Mouse (Mus musculus) MEL (cell line): Measurements from ENCODE around the gene Gatb. TPM values are rescaled to one million over a fixed set of nuclear protein-coding genes. Genes with fewer than 3 reads are reported as not detected.

Experiments
- DNase-seq: peaks from one replicate; pipeline ENCODE4 v3.0.0; 2011; ENCODE audit warnings: low read depth, low spot score
- H3K27ac ChIP-seq: 2 replicates; pipeline ENCODE4 v1.5.1; 2012; ENCODE audit warnings: low read depth, mild to moderate bottlenecking, control low read depth, low read length, moderate library complexity; ENCODE audit not compliant: control insufficient read depth
- H3K27me3 ChIP-seq, 2 experiments: fragments of 150-350 bp in 1 of 2; sonication (generic) in 1 of 2; 2 replicates each; pipeline ENCODE4 v1.6.1; 2012; ENCODE audit warnings: low read length in 2 of 2, mild to moderate bottlenecking in 2 of 2, improper control_type of control experiment in 1 of 2, moderate library complexity in 1 of 2; ENCODE audit not compliant: insufficient read depth in 2 of 2, control insufficient read depth in 1 of 2
- H3K36me3 ChIP-seq, 2 experiments: 2 replicates each; pipeline ENCODE4 v1.6.1; 2012 to 2014; ENCODE audit warnings: low read length in 2 of 2, improper control_type of control experiment in 1 of 2, inconsistent platforms in 1 of 2, mild to moderate bottlenecking in 1 of 2; ENCODE audit not compliant: insufficient read depth in 2 of 2, control insufficient read depth in 1 of 2
- H3K4me1 ChIP-seq, 2 experiments: fragments of 150-350 bp in 1 of 2; sonication (generic) in 1 of 2; 2 replicates each; pipeline ENCODE4 v1.6.1; 2012; ENCODE audit warnings: low read length in 2 of 2, improper control_type of control experiment in 1 of 2, mild to moderate bottlenecking in 1 of 2; ENCODE audit not compliant: insufficient read depth in 2 of 2, control insufficient read depth in 1 of 2
- H3K4me3 ChIP-seq, 2 experiments: fragments of 150-350 bp in 1 of 2; sonication (generic) in 1 of 2; 2 replicates each; pipeline ENCODE4 v1.5.1; 2012; ENCODE audit warnings: low read depth in 2 of 2, low read length in 2 of 2, mild to moderate bottlenecking in 2 of 2, moderate library complexity in 2 of 2, control low read depth in 1 of 2, improper control_type of control experiment in 1 of 2; ENCODE audit not compliant: control insufficient read depth in 1 of 2, insufficient read depth in 1 of 2
- H3K79me2 ChIP-seq: 2 replicates; pipeline ENCODE4 v1.6.1; 2012; ENCODE audit warnings: mild to moderate bottlenecking, low read length, moderate library complexity; ENCODE audit not compliant: control insufficient read depth, poor library complexity, insufficient read depth
- H3K9ac ChIP-seq: 2 replicates; pipeline ENCODE4 v1.6.1; 2012; ENCODE audit warnings: low read depth, mild to moderate bottlenecking, control low read depth, low read length, moderate library complexity; ENCODE audit not compliant: control insufficient read depth, poor library complexity, severe bottlenecking
- H3K9me3 ChIP-seq: fragments of 150-350 bp; sonication (generic); replicated peaks from 2 replicates; pipeline ENCODE4 v1.6.1; 2012; ENCODE audit warnings: mild to moderate bottlenecking, low read length, improper control_type of control experiment, moderate library complexity; ENCODE audit not compliant: insufficient read depth
- CTCF ChIP-seq, 3 experiments: IDR thresholded peaks in 2 of 3; conservative IDR thresholded peaks in 1 of 3; 2 replicates each; pipeline ENCODE4 v1.5.1; 2011 to 2012; ENCODE audit warnings: low read length in 3 of 3, low read depth in 2 of 3, mild to moderate bottlenecking in 2 of 3, improper control_type of control experiment in 1 of 3, inconsistent platforms in 1 of 3, mixed read lengths in 1 of 3, moderate library complexity in 1 of 3; ENCODE audit not compliant: control insufficient read depth in 1 of 3, insufficient read depth in 1 of 3, poor library complexity in 1 of 3, severe bottlenecking in 1 of 3
- E2F4 ChIP-seq: IDR thresholded peaks from 2 replicates; pipeline ENCODE4 v1.6.1; 2011; ENCODE audit warnings: low read depth, low read length, improper control_type of control experiment, borderline replicate concordance
- EP300 ChIP-seq, 2 experiments: IDR thresholded peaks; 2 replicates each; pipeline ENCODE4 v1.6.1; 2011; ENCODE audit warnings: improper control_type of control experiment in 2 of 2, low read length in 2 of 2, low read depth in 1 of 2, mild to moderate bottlenecking in 1 of 2
- GATA1 ChIP-seq: IDR thresholded peaks from 2 replicates; pipeline ENCODE4 v1.6.1; 2011; ENCODE audit warnings: low read depth, low read length, improper control_type of control experiment
- HCFC1 ChIP-seq: IDR thresholded peaks from 2 replicates; pipeline ENCODE4 v1.6.1; 2012; ENCODE audit warnings: low read depth, mild to moderate bottlenecking, inconsistent platforms, low read length, improper control_type of control experiment, moderate library complexity
- MAFK ChIP-seq: IDR thresholded peaks from 2 replicates; pipeline ENCODE4 v1.6.1; 2011; ENCODE audit warnings: low read depth, mild to moderate bottlenecking, low read length, improper control_type of control experiment, borderline replicate concordance
- MEF2A ChIP-seq: IDR thresholded peaks from 2 replicates; pipeline ENCODE4 v1.6.1; 2014; ENCODE audit warnings: low read depth, mild to moderate bottlenecking, inconsistent platforms, low read length, improper control_type of control experiment; ENCODE audit not compliant: poor library complexity, insufficient replicate concordance, severe bottlenecking; ENCODE audit errors: extremely low read depth
- MYB ChIP-seq: IDR thresholded peaks from 2 replicates; pipeline ENCODE4 v1.6.1; 2011; ENCODE audit warnings: mild to moderate bottlenecking, low read depth, low read length, improper control_type of control experiment
- NELFE ChIP-seq: IDR thresholded peaks from 2 replicates; pipeline ENCODE4 v1.6.1; 2011; ENCODE audit warnings: low read depth, low read length, improper control_type of control experiment
- POLR2AphosphoS5 ChIP-seq: IDR thresholded peaks from 2 replicates; pipeline ENCODE4 v1.6.1; 2012; ENCODE audit warnings: low read depth, borderline replicate concordance, mild to moderate bottlenecking, inconsistent platforms, low read length, moderate library complexity, mixed read lengths
- RCOR1 ChIP-seq: IDR thresholded peaks from 2 replicates; pipeline ENCODE4 v1.6.1; 2012; ENCODE audit warnings: low read depth, mild to moderate bottlenecking, inconsistent platforms, low read length, improper control_type of control experiment
- SIN3A ChIP-seq: IDR thresholded peaks from 2 replicates; pipeline ENCODE4 v1.6.1; 2012; ENCODE audit warnings: low read length, improper control_type of control experiment, inconsistent platforms
- SMC3 ChIP-seq: IDR thresholded peaks from 2 replicates; pipeline ENCODE4 v1.6.1; 2011; ENCODE audit warnings: low read depth, low read length, improper control_type of control experiment
- USF1 ChIP-seq: IDR thresholded peaks from 2 replicates; pipeline ENCODE4 v1.6.1; 2014; ENCODE audit warnings: low read depth, mild to moderate bottlenecking, inconsistent platforms, low read length, improper control_type of control experiment, moderate library complexity
- USF2 ChIP-seq, 2 experiments: IDR thresholded peaks; 2 replicates each; pipeline ENCODE4 v1.6.1; 2011 to 2012; ENCODE audit warnings: improper control_type of control experiment in 2 of 2, low read length in 2 of 2, borderline replicate concordance in 1 of 2, inconsistent platforms in 1 of 2, low read depth in 1 of 2, mild to moderate bottlenecking in 1 of 2; ENCODE audit not compliant: insufficient read depth in 1 of 2
- ZC3H11A ChIP-seq: IDR thresholded peaks from 2 replicates; pipeline ENCODE4 v1.6.1; 2012; ENCODE audit warnings: low read depth, mild to moderate bottlenecking, inconsistent platforms, low read length, improper control_type of control experiment
- ZKSCAN1 ChIP-seq: IDR thresholded peaks from 2 replicates; pipeline ENCODE4 v1.6.1; 2012; ENCODE audit warnings: low read depth, mild to moderate bottlenecking, inconsistent platforms, low read length, improper control_type of control experiment, moderate library complexity
- polyA plus RNA-seq, 2 experiments: library from polyadenylated mRNA; stranded (reverse) in 1 of 2; unstranded in 1 of 2; fragments of >175 nt in 1 of 2; fragments of >200 nt in 1 of 2; gene quantifications; 2 replicates each; pipeline versions ENCODE4 v1.2.1 to v1.2.4; 2012; ENCODE audit warnings: low replicate concordance in 2 of 2, low read depth in 1 of 2; ENCODE audit not compliant: insufficient read length in 2 of 2, insufficient read depth in 1 of 2, missing spikeins in 1 of 2
- total RNA-seq: library from RNA; depleted of rRNA; stranded (reverse); fragments of 300-350 nt; gene quantifications from 2 replicates; pipeline ENCODE4 v1.2.3, GENCODE M21; 2012

Gene Gatb
- total and polyA plus RNA-seq, 3 experiments, result 9.1 to 16.8 TPM; not detected in 1

GRCm38 (mm10) chr3:85652727-85653665, 79.1 kb downstream of the Gatb start:
- H3K9me3 ChIP-seq, result no peaks in the 10 kb centered on the region
- no peak overlapping the region for H3K4me3 ChIP-seq
- H3K4me1 ChIP-seq, result peaks cover 3 to 23% of the 10 kb centered on the region in 2 experiments
- no peak overlapping the region for H3K9ac ChIP-seq
- no peaks in the 10 kb centered on the region for H3K27me3 ChIP-seq
- TF ChIP-seq RCOR1 (peak; percentile 29; the same call in 1 of the 2 replicates), MEF2A (no peak), EP300 (IDR thresholded peaks at IDR 0.05; ENCODE audit: low read depth in 1 of 2, low read length in 2 of 2) (0 out of 4 replicates have a peak, but pooled peaks of 1 of the 2 experiments have one; percentile 20), SIN3A (no peak), GATA1 (peak; percentile 40), ZKSCAN1 (no peak), MYB (no peak), NELFE (no peak), USF2 (IDR thresholded peaks at IDR 0.05; ENCODE audit: borderline replicate concordance in 1 of 2, insufficient read depth in 1 of 2, low read depth in 1 of 2, low read length in 2 of 2) (no peak), POLR2AphosphoS5 (no peak), E2F4 (no peak)
- TF ChIP-seq, all 39 proteins: peak for 3
- Histone ChIP-seq H3K27ac (no peak overlapping the region), H3K36me3 (peaks cover 0 to 23% of the 10 kb centered on the region in 2 experiments; a peak in 2 of 4 replicates), H3K79me2 (no peaks in the 10 kb centered on the region)
- DNase-seq, result peak; percentile 11

GRCm38 (mm10) chr3:85655538-85655937, 81.6 kb downstream of the Gatb start:
- Histone ChIP-seq H3K27me3 (no peaks in the 10 kb centered on the region), H3K27ac (no peak overlapping the region), H3K4me1 (peaks cover 0 to 15% of the 10 kb centered on the region in 2 experiments; a peak in 2 of 4 replicates), H3K9me3 (no peaks in the 10 kb centered on the region), H3K9ac (no peak overlapping the region), H3K36me3 (peaks cover 0 to 12% of the 10 kb centered on the region in 2 experiments; a peak in 2 of 4 replicates), H3K4me3 (no peak overlapping the region), H3K79me2 (no peaks in the 10 kb centered on the region)
- no peak for DNase-seq
- TF ChIP-seq EP300 (IDR thresholded peaks at IDR 0.05; ENCODE audit: low read depth in 1 of 2, low read length in 2 of 2) (no peak), SMC3 (no peak), MEF2A (no peak), MAFK (no peak), ZC3H11A (no peak), SIN3A (no peak), USF1 (no peak), RCOR1 (no peak), CTCF (IDR thresholded peaks at IDR 0.05 in 2 of 3, conservative IDR thresholded peaks at IDR 0.05 in 1 of 3; ENCODE audit: control insufficient read depth in 1 of 3, insufficient read depth in 1 of 3, low read depth in 2 of 3, low read length in 3 of 3, poor library complexity in 1 of 3, severe bottlenecking in 1 of 3) (no peak), HCFC1 (no peak)
